Mouse (Mus musculus) right cerebral cortex, postnatal 25 days (tissue): ENCODE results near the gene Atg14.
"Not testable (repeated sequence)": the region's sequence is repeated elsewhere in the genome, so short reads cannot be mapped to it uniquely, and the experiment has no call there.

Experiments used
- DNase-seq: peaks from one replicate; pipeline ENCODE4 v3.0.0; 2022

The Atg14 gene

GRCm38 (mm10) chr14:47541325-47541948 lies 29.0 kb downstream of the Atg14 start:
- DNase-seq, result no peak

GRCm38 (mm10) chr14:47535096-47535495 lies 35.4 kb downstream of the Atg14 start:
- DNase-seq, result no peak

GRCm38 (mm10) chr14:47534176-47534525 lies 36.3 kb downstream of the Atg14 start:
- no peak for DNase-seq

GRCm38 (mm10) chr14:47533365-47534175 lies 36.9 kb downstream of the Atg14 start:
- DNase-seq, result peak; percentile 56

- DNase-seq, result no peak
These were observed 38.0 kb downstream of the Atg14 start for GRCm38 (mm10) chr14:47532496-47532895.

- not testable (repeated sequence) for DNase-seq
These were observed 40.9 kb downstream of the Atg14 start for GRCm38 (mm10) chr14:47529592-47529991.

- DNase-seq, result peak; percentile 60
These were observed 41.4 kb downstream of the Atg14 start for GRCm38 (mm10) chr14:47529019-47529418.

GRCm38 (mm10) chr14:47528293-47528692 lies 42.2 kb downstream of the Atg14 start:
- no peak for DNase-seq

- no peak for DNase-seq
These were observed 42.6 kb downstream of the Atg14 start for GRCm38 (mm10) chr14:47527833-47528232.

GRCm38 (mm10) chr14:47525861-47526260 lies 44.6 kb downstream of the Atg14 start:
- no peak for DNase-seq

GRCm38 (mm10) chr14:47525374-47525773 lies 45.1 kb downstream of the Atg14 start:
- DNase-seq, result no peak

GRCm38 (mm10) chr14:47522301-47522700 lies 48.1 kb downstream of the Atg14 start:
- DNase-seq, result no peak

- DNase-seq, result no peak
These were observed 48.8 kb downstream of the Atg14 start for GRCm38 (mm10) chr14:47521609-47522008.

- no peak for DNase-seq
These were observed 49.5 kb downstream of the Atg14 start for GRCm38 (mm10) chr14:47520751-47521449.

GRCm38 (mm10) chr14:47518619-47519018 lies 51.8 kb downstream of the Atg14 start:
- DNase-seq, result no peak

- DNase-seq, result no peak
These were observed 53.7 kb downstream of the Atg14 start for GRCm38 (mm10) chr14:47516755-47517154.

GRCm38 (mm10) chr14:47515636-47516035 lies 54.8 kb downstream of the Atg14 start:
- no peak for DNase-seq

GRCm38 (mm10) chr14:47514816-47515453 lies 55.5 kb downstream of the Atg14 start:
- DNase-seq, result no peak

GRCm38 (mm10) chr14:47513606-47514005 lies 56.8 kb downstream of the Atg14 start:
- peak; percentile 49 for DNase-seq

- no peak for DNase-seq
These were observed 60.2 kb downstream of the Atg14 start for GRCm38 (mm10) chr14:47510244-47510643.

GRCm38 (mm10) chr14:47508035-47508434 lies 62.4 kb downstream of the Atg14 start:
- no peak for DNase-seq

GRCm38 (mm10) chr14:47506676-47507075 lies 63.8 kb downstream of the Atg14 start:
- DNase-seq, result no peak

GRCm38 (mm10) chr14:47504036-47504435 lies 66.4 kb downstream of the Atg14 start:
- DNase-seq, result no peak
